Mouse (Mus musculus) brain, embryonic 14.5 days (tissue): ENCODE results near the gene Nsun2.

Experiments
- CTCF ChIP-seq: fragments of 200-500 bp; IDR thresholded peaks from 2 replicates; pipeline ENCODE4 v1.5.1; 2012; ENCODE audit warnings: inconsistent platforms, mild to moderate bottlenecking, moderate library complexity, borderline replicate concordance; ENCODE audit not compliant: insufficient read depth, insufficient read length; ENCODE audit errors: extremely low read depth
- POLR2A ChIP-seq: fragments of 200-500 bp; IDR thresholded peaks from 2 replicates; pipeline ENCODE4 v1.6.1; 2012; ENCODE audit warnings: mild to moderate bottlenecking, inconsistent platforms, borderline replicate concordance; ENCODE audit not compliant: poor library complexity, insufficient read depth, insufficient read length, severe bottlenecking; ENCODE audit errors: extremely low read depth

DNA sequence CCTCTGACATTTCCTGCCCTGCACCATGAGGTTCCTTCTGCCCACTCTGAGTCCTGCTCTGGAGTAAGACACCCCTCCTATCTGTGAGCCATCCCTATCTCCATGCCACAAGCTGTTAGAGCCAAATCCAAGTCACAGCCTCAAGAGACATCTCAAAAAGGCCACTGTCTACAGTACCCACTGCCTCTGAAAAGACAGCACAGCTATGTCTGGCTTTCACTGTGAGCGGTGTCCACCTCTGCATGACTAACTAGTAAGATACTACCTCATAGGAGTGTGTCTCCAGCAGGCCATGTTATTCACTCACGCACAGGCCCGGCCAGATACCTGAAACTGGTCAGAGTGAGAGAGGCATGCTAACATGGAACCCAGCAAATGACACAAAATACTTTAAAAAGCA is 94.4 kb downstream of the Nsun2 start:
- TF ChIP-seq POLR2A (no peak), CTCF (no peak)
